Comparison of ENCODE assay signal across 13 mouse cellular contexts in genomic region chr15:43364496-43364895, GRCm38 (mm10).
A peak's percentile ranks its signal among the peaks of the same experiment; 100 is the strongest.
DNase-seq lines count a peak whose midpoint lies in the region; ATAC-seq and TF ChIP-seq lines count a peak whose summit lies in the region.
"Had no signal": no experiment of that assay in that cellular context is flagged by ENCODE, and none has a peak within 500 bp of the region (broad histone marks: within the 10 kb centered on the region; RNA-seq: fewer than 3 reads in every experiment).

No protein-coding gene starts in this region.

- no peaks in the 10 kb centered on the region for H3K27me3 ChIP-seq in hindbrain, postnatal 0 days (ENCODE audit: insufficient read depth, low read length)
- no peaks in the 10 kb centered on the region for H3K27me3 ChIP-seq in hindbrain, embryonic 14.5 days (ENCODE audit: control insufficient read depth, insufficient read depth, low read length)
- no peaks in the 10 kb centered on the region for H3K27me3 ChIP-seq in MEL (ENCODE audit: control insufficient read depth in 1 of 2, insufficient read depth in 2 of 2, low read length in 2 of 2)
- H3K27me3 ChIP-seq in stomach, postnatal 0 days (ENCODE audit: control insufficient read depth, insufficient read depth, low read length), result no peaks in the 10 kb centered on the region
- H3K27me3 ChIP-seq: heart, embryonic 12.5 days; hindbrain, embryonic 15.5 days; limb, embryonic 13.5 days had no signal

- TF ChIP-seq EP300 in MEL (IDR thresholded peaks at IDR 0.05; ENCODE audit: low read depth in 1 of 2, low read length in 2 of 2), result no peak
- no peak for TF ChIP-seq EP300 in stomach, postnatal 0 days (optimal IDR thresholded peaks at IDR 0.05)

- no peaks in the 10 kb centered on the region for H3K9me3 ChIP-seq in hindbrain, postnatal 0 days (ENCODE audit: low read length)
- H3K9me3 ChIP-seq in hindbrain, embryonic 14.5 days (ENCODE audit: control insufficient read depth, low read length), result no peaks in the 10 kb centered on the region
- H3K9me3 ChIP-seq in MEL (replicated peaks; ENCODE audit: insufficient read depth, low read length), result no peaks in the 10 kb centered on the region
- no peaks in the 10 kb centered on the region for H3K9me3 ChIP-seq in stomach, postnatal 0 days (ENCODE audit: control insufficient read depth, low read length)
- H3K9me3 ChIP-seq: heart, embryonic 12.5 days; hindbrain, embryonic 15.5 days; limb, embryonic 13.5 days had no signal

- no peaks in the 10 kb centered on the region for H3K4me1 ChIP-seq in hindbrain, postnatal 0 days (ENCODE audit: insufficient read depth, low read length)
- H3K4me1 ChIP-seq in hindbrain, embryonic 14.5 days (replicated peaks; ENCODE audit: control insufficient read depth, insufficient read depth, low read length), result no peaks in the 10 kb centered on the region
- 0 out of 4 replicates have a peak, but pooled peaks cover 0 to 3% of the 10 kb centered on the region in 2 experiments for H3K4me1 ChIP-seq in MEL (ENCODE audit: control insufficient read depth in 1 of 2, insufficient read depth in 2 of 2, low read length in 2 of 2)
- H3K4me1 ChIP-seq in stomach, postnatal 0 days (replicated peaks; ENCODE audit: control insufficient read depth, insufficient read depth), result no peaks in the 10 kb centered on the region
- H3K4me1 ChIP-seq: heart, embryonic 12.5 days; hindbrain, embryonic 15.5 days; limb, embryonic 13.5 days had no signal

- H3K9ac ChIP-seq in hindbrain, postnatal 0 days (replicated peaks; ENCODE audit: low read length), result no peak overlapping the region
- H3K9ac ChIP-seq in hindbrain, embryonic 14.5 days, result no peak overlapping the region
- H3K9ac ChIP-seq in MEL (ENCODE audit: control insufficient read depth, low read depth, low read length, poor library complexity, severe bottlenecking), result no peak overlapping the region
- H3K9ac ChIP-seq in stomach, postnatal 0 days (ENCODE audit: low read length), result no peak overlapping the region
- H3K9ac ChIP-seq: heart, embryonic 12.5 days; hindbrain, embryonic 15.5 days; limb, embryonic 13.5 days had no signal

- no peak for TF ChIP-seq POLR2A in MEL (IDR thresholded peaks at IDR 0.05; ENCODE audit: control insufficient read depth in 1 of 2, insufficient read depth in 1 of 2, low read depth in 1 of 2, low read length in 2 of 2, poor library complexity in 1 of 2)

- H3K4me3 ChIP-seq in hindbrain, postnatal 0 days (ENCODE audit: low read length), result no peak overlapping the region
- no peak overlapping the region for H3K4me3 ChIP-seq in hindbrain, embryonic 14.5 days (replicated peaks; ENCODE audit: low read length)
- H3K4me3 ChIP-seq in MEL (ENCODE audit: control insufficient read depth in 1 of 2, insufficient read depth in 1 of 2, low read depth in 2 of 2, low read length in 2 of 2), result no peak overlapping the region
- no peak overlapping the region for H3K4me3 ChIP-seq in stomach, postnatal 0 days (ENCODE audit: low read depth, low read length)
- H3K4me3 ChIP-seq: heart, embryonic 12.5 days; hindbrain, embryonic 15.5 days; limb, embryonic 13.5 days had no signal

- 66% methylated on average over 4 of the region's 4 CpGs for WGBS in hindbrain, postnatal 0 days
- WGBS in hindbrain, embryonic 14.5 days, result 78% methylated on average over 4 of the region's 4 CpGs
- WGBS in stomach, postnatal 0 days, result 53% methylated on average over 4 of the region's 4 CpGs

- no peaks in the 10 kb centered on the region for H3K36me3 ChIP-seq in hindbrain, postnatal 0 days (ENCODE audit: insufficient read depth, low read length)
- no peaks in the 10 kb centered on the region for H3K36me3 ChIP-seq in hindbrain, embryonic 14.5 days (replicated peaks; ENCODE audit: control insufficient read depth, insufficient read depth)
- H3K36me3 ChIP-seq in MEL (ENCODE audit: control insufficient read depth in 1 of 2, insufficient read depth in 2 of 2, low read length in 2 of 2), result no peaks in the 10 kb centered on the region
- H3K36me3 ChIP-seq in stomach, postnatal 0 days (ENCODE audit: control insufficient read depth, insufficient read depth, low read length), result no peaks in the 10 kb centered on the region
- H3K36me3 ChIP-seq: heart, embryonic 12.5 days; hindbrain, embryonic 15.5 days; limb, embryonic 13.5 days had no signal

- ATAC-seq in hindbrain, postnatal 0 days, result 0 out of 2 replicates have a peak, but pooled peaks have one; percentile 29
- no peak for ATAC-seq in hindbrain, embryonic 14.5 days (ENCODE audit: low FRiP score)
- no peak for ATAC-seq in stomach, postnatal 0 days (ENCODE audit: low FRiP score, low TSS enrichment)

- no peak overlapping the region for H3K4me2 ChIP-seq in hindbrain, postnatal 0 days (ENCODE audit: low read depth, low read length)
- no peak overlapping the region for H3K4me2 ChIP-seq in hindbrain, embryonic 14.5 days (replicated peaks)
- H3K4me2 ChIP-seq in stomach, postnatal 0 days (replicated peaks; ENCODE audit: low read depth), result no peak overlapping the region
- H3K4me2 ChIP-seq: heart, embryonic 12.5 days; hindbrain, embryonic 15.5 days; limb, embryonic 13.5 days had no signal

- peak; percentile 4 for DNase-seq in hindbrain, postnatal 0 days (ENCODE audit: low spot score)
- no peak for DNase-seq in hindbrain, embryonic 14.5 days (ENCODE audit: low spot score)
- peak; percentile 18 for DNase-seq in MEL (ENCODE audit: low read depth, low spot score)
- DNase-seq in frontal cortex, postnatal 10 days (ENCODE audit: low spot score in 2 of 2), result peak; percentile 6 to 29
- peak; percentile 29 to 74 for DNase-seq in left cerebral cortex, postnatal 25 days (ENCODE audit: low spot score in 2 of 2)
- DNase-seq in urinary bladder, postnatal 25 days (ENCODE audit: low spot score), result no peak
- DNase-seq in stomach, postnatal 0 days (ENCODE audit: low spot score), result no peak
- DNase-seq in heart, adult 9 months (ENCODE audit: low spot score in 2 of 2), result no peak
- DNase-seq: lung, postnatal 14 days; thymus, postnatal 4 days had no signal

- intact Hi-C loops in left cerebral cortex, postnatal 25 days (cut with DNase I), result no loop called here

- no peak for TF ChIP-seq RAD21 in MEL (IDR thresholded peaks at IDR 0.05; ENCODE audit: low read depth, low read length)

- no peak for TF ChIP-seq CTCF in hindbrain, postnatal 0 days (IDR thresholded peaks at IDR 0.05; ENCODE audit: low read depth)
- no peak for TF ChIP-seq CTCF in MEL (IDR thresholded peaks at IDR 0.05 in 2 of 3, conservative IDR thresholded peaks at IDR 0.05 in 1 of 3; ENCODE audit: control insufficient read depth in 1 of 3, insufficient read depth in 1 of 3, low read depth in 2 of 3, low read length in 3 of 3, poor library complexity in 1 of 3, severe bottlenecking in 1 of 3)
- no peak for TF ChIP-seq CTCF in stomach, postnatal 0 days (IDR thresholded peaks at IDR 0.05; ENCODE audit: low read depth)

- H3K27ac ChIP-seq in hindbrain, postnatal 0 days, result no peak overlapping the region
- no peak overlapping the region for H3K27ac ChIP-seq in hindbrain, embryonic 14.5 days
- no peak overlapping the region for H3K27ac ChIP-seq in MEL (ENCODE audit: control insufficient read depth, low read depth, low read length)
- H3K27ac ChIP-seq in stomach, postnatal 0 days (replicated peaks), result no peak overlapping the region
- H3K27ac ChIP-seq: hindbrain, embryonic 15.5 days; limb, embryonic 13.5 days had no signal

- H3K79me2 ChIP-seq in MEL (ENCODE audit: control insufficient read depth, insufficient read depth, low read length, poor library complexity), result no peaks in the 10 kb centered on the region

TF ChIP-seq in MEL, 35 proteins besides CTCF, POLR2A, EP300 and RAD21:
- TF ChIP-seq MAFK (IDR thresholded peaks at IDR 0.05; ENCODE audit: borderline replicate concordance, low read depth, low read length) (no peak), MYC (IDR thresholded peaks at IDR 0.05; ENCODE audit: low read depth, low read length) (no peak), JUND (IDR thresholded peaks at IDR 0.05; ENCODE audit: low read depth, low read length) (no peak), MAX (IDR thresholded peaks at IDR 0.05; ENCODE audit: low read length) (0 out of 2 replicates have a peak, but pooled peaks have one; percentile 18)
TF ChIP-seq in MEL: peak in this region for 1.

Comparison
In these comparisons a context has a peak if more than half of its experiments do, and no peak if none do; other contexts are left out.
1. DNase-seq: peak in hindbrain, postnatal 0 days (single experiment), MEL (single experiment), frontal cortex, postnatal 10 days (2 of 2) and left cerebral cortex, postnatal 25 days (2 of 2); none in hindbrain, embryonic 14.5 days (single experiment), urinary bladder, postnatal 25 days (single experiment), stomach, postnatal 0 days (single experiment) and heart, adult 9 months (0 of 2).